Mouse (Mus musculus): Measurements from ENCODE around the gene Dnajc2. TPM values are rescaled to one million over a fixed set of nuclear protein-coding genes. Genes with fewer than 3 reads are reported as not detected.

Gene Dnajc2
- polyA plus RNA-seq, 1 experiment from 2014 or later, result 103 TPM

GRCm38 (mm10) chr5:21769841-21770240 is 15.2 kb downstream of the Dnajc2 start:
- no peak for ATAC-seq (ENCODE audit: low FRiP score)
- Histone ChIP-seq H3K9me3 (ENCODE audit: control insufficient read depth, low read length) (no peaks in the 10 kb centered on the region), H3K4me1 (ENCODE audit: control insufficient read depth, insufficient read depth, low read length) (no peaks in the 10 kb centered on the region), H3K27ac (ENCODE audit: low read depth, low read length) (no peak overlapping the region), H3K36me3 (ENCODE audit: control insufficient read depth, insufficient read depth, low read length) (peaks cover 18% of the 10 kb centered on the region), H3K27me3 (ENCODE audit: control insufficient read depth, insufficient read depth, low read length) (no peaks in the 10 kb centered on the region), H3K4me3 (ENCODE audit: low read depth, low read length) (no peak overlapping the region), H3K4me2 (no peak overlapping the region), H3K9ac (ENCODE audit: low read length) (no peak overlapping the region)
- 91% methylated on average over 6 of the region's 6 CpGs for WGBS
- peak; percentile 49 for DNase-seq (ENCODE audit: low spot score, missing footprints)

DNA sequence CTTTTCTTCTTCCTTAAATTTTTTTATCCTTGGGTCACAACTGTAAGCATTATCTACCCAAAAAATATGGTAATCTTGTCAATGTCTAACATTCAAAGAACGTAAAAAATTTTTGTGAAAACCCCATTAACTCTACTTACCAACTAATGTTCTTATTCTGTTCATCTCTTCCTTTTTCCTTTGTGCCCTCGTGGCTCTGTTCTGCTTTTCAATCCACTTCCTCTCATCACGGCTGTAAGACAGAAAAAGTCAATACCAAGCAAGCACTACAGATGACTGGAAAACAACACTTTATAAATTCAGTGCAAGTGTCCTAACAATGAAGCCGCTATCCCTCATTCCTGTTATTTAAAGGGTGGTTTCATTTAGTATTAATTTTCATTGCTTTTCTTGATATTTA is 16.5 kb downstream of the Dnajc2 start:
- DNase-seq (ENCODE audit: low spot score, missing footprints) (peak; percentile 72), ATAC-seq (ENCODE audit: low FRiP score) (no peak)
- Histone ChIP-seq H3K36me3 (ENCODE audit: control insufficient read depth, insufficient read depth, low read length) (peaks cover 23% of the 10 kb centered on the region), H3K4me3 (ENCODE audit: low read depth, low read length) (no peak overlapping the region), H3K4me2 (no peak overlapping the region), H3K27ac (ENCODE audit: low read depth, low read length) (no peak overlapping the region), H3K9me3 (ENCODE audit: control insufficient read depth, low read length) (no peaks in the 10 kb centered on the region), H3K9ac (ENCODE audit: low read length) (no peak overlapping the region), H3K27me3 (ENCODE audit: control insufficient read depth, insufficient read depth, low read length) (no peaks in the 10 kb centered on the region), H3K4me1 (ENCODE audit: control insufficient read depth, insufficient read depth, low read length) (no peaks in the 10 kb centered on the region)
- WGBS, result 92% methylated on average over 4 of the region's 4 CpGs

DNA sequence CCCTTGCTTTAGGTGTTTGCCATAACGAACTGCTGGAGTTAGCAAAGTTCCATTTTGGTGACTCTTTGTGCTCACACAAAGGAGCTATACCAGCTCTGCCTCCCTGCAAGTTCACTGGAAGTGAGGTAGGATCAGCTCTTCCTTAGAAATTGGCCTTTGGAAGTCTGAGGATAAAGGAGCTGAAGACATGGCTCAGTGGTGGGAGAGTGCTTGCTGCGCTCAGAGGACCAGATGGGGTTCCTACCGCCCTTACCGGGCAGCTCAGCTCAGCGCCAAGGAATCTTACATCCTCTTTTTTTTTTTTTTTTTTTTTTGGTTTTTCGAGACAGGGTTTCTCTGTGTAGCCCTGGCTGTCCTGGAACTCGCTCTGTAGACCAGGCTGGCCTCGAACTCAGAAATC is 39.1 kb downstream of the Dnajc2 start:
- Histone ChIP-seq H3K27ac (ENCODE audit: low read depth, low read length) (no peak overlapping the region), H3K27me3 (ENCODE audit: control insufficient read depth, insufficient read depth, low read length) (no peaks in the 10 kb centered on the region), H3K9me3 (ENCODE audit: control insufficient read depth, low read length) (no peaks in the 10 kb centered on the region), H3K9ac (ENCODE audit: low read length) (no peak overlapping the region), H3K36me3 (ENCODE audit: control insufficient read depth, insufficient read depth, low read length) (peaks cover 36% of the 10 kb centered on the region), H3K4me1 (ENCODE audit: control insufficient read depth, insufficient read depth, low read length) (no peaks in the 10 kb centered on the region), H3K4me3 (ENCODE audit: low read depth, low read length) (no peak overlapping the region), H3K4me2 (no peak overlapping the region)
- DNase-seq (ENCODE audit: low spot score, missing footprints) (peak; percentile 69), ATAC-seq (ENCODE audit: low FRiP score) (no peak)
- WGBS, result 89% methylated on average over 7 of the region's 8 CpGs

- peaks cover 42% of the 10 kb centered on the region for H3K36me3 ChIP-seq (ENCODE audit: control insufficient read depth, insufficient read depth, low read length)
- H3K27me3 ChIP-seq (ENCODE audit: control insufficient read depth, insufficient read depth, low read length), result no peaks in the 10 kb centered on the region
- no peak for ATAC-seq (ENCODE audit: low FRiP score)
These were observed 40.4 kb downstream of the Dnajc2 start for GRCm38 (mm10) chr5:21744651-21745050.

GRCm38 (mm10) chr5:21743606-21744005 is 41.4 kb downstream of the Dnajc2 start:
- Histone ChIP-seq H3K4me1 (ENCODE audit: control insufficient read depth, insufficient read depth, low read length) (no peaks in the 10 kb centered on the region), H3K9ac (ENCODE audit: low read length) (no peak overlapping the region), H3K27ac (ENCODE audit: low read depth, low read length) (no peak overlapping the region), H3K27me3 (ENCODE audit: control insufficient read depth, insufficient read depth, low read length) (no peaks in the 10 kb centered on the region), H3K4me3 (ENCODE audit: low read depth, low read length) (no peak overlapping the region), H3K36me3 (ENCODE audit: control insufficient read depth, insufficient read depth, low read length) (peaks cover 35% of the 10 kb centered on the region), H3K9me3 (ENCODE audit: control insufficient read depth, low read length) (no peaks in the 10 kb centered on the region), H3K4me2 (no peak overlapping the region)
- no peak for ATAC-seq (ENCODE audit: low FRiP score)
- 93% methylated on average over 10 of the region's 10 CpGs for WGBS
- peak; percentile 81 for DNase-seq (ENCODE audit: low spot score, missing footprints)

More at GRCm38 (mm10) chr5:21744651-21745050, 40.4 kb downstream of the Dnajc2 start:
- Histone ChIP-seq H3K4me3 (ENCODE audit: low read depth, low read length) (no peak overlapping the region), H3K9ac (ENCODE audit: low read length) (no peak overlapping the region), H3K4me2 (no peak overlapping the region), H3K9me3 (ENCODE audit: control insufficient read depth, low read length) (no peaks in the 10 kb centered on the region), H3K4me1 (ENCODE audit: control insufficient read depth, insufficient read depth, low read length) (no peaks in the 10 kb centered on the region), H3K27ac (ENCODE audit: low read depth, low read length) (no peak overlapping the region)
- peak; percentile 56 for DNase-seq (ENCODE audit: low spot score, missing footprints)

- WGBS, result 95% methylated on average over 13 of the region's 13 CpGs
- no peak overlapping the region for H3K4me3 ChIP-seq (ENCODE audit: low read depth, low read length)
- ATAC-seq (ENCODE audit: low FRiP score), result no peak
- H3K9me3 ChIP-seq (ENCODE audit: control insufficient read depth, low read length), result no peaks in the 10 kb centered on the region
- peak; percentile 60 for DNase-seq (ENCODE audit: low spot score, missing footprints)
- no peak overlapping the region for H3K4me2 ChIP-seq
- peaks cover 20% of the 10 kb centered on the region for H3K36me3 ChIP-seq (ENCODE audit: control insufficient read depth, insufficient read depth, low read length)
- H3K9ac ChIP-seq (ENCODE audit: low read length), result no peak overlapping the region
- no peaks in the 10 kb centered on the region for H3K27me3 ChIP-seq (ENCODE audit: control insufficient read depth, insufficient read depth, low read length)
- no peak overlapping the region for H3K27ac ChIP-seq (ENCODE audit: low read depth, low read length)
- peaks cover 7% of the 10 kb centered on the region for H3K4me1 ChIP-seq (ENCODE audit: control insufficient read depth, insufficient read depth, low read length)
These were observed 45.2 kb downstream of the Dnajc2 start for GRCm38 (mm10) chr5:21739881-21740280.

- peaks cover 16% of the 10 kb centered on the region for H3K36me3 ChIP-seq (ENCODE audit: control insufficient read depth, insufficient read depth, low read length)
- peaks cover 12% of the 10 kb centered on the region for H3K4me1 ChIP-seq (ENCODE audit: control insufficient read depth, insufficient read depth, low read length)
- no peak overlapping the region for H3K4me2 ChIP-seq
- DNase-seq (ENCODE audit: low spot score, missing footprints), result no peak
- no peak for ATAC-seq (ENCODE audit: low FRiP score)
- H3K27ac ChIP-seq (ENCODE audit: low read depth, low read length), result no peak overlapping the region
- no peaks in the 10 kb centered on the region for H3K27me3 ChIP-seq (ENCODE audit: control insufficient read depth, insufficient read depth, low read length)
- H3K4me3 ChIP-seq (ENCODE audit: low read depth, low read length), result no peak overlapping the region
- no peaks in the 10 kb centered on the region for H3K9me3 ChIP-seq (ENCODE audit: control insufficient read depth, low read length)
- 93% methylated on average over 11 of the region's 11 CpGs for WGBS
- no peak overlapping the region for H3K9ac ChIP-seq (ENCODE audit: low read length)
These were observed 45.9 kb downstream of the Dnajc2 start for GRCm38 (mm10) chr5:21739120-21739519.

DNA sequence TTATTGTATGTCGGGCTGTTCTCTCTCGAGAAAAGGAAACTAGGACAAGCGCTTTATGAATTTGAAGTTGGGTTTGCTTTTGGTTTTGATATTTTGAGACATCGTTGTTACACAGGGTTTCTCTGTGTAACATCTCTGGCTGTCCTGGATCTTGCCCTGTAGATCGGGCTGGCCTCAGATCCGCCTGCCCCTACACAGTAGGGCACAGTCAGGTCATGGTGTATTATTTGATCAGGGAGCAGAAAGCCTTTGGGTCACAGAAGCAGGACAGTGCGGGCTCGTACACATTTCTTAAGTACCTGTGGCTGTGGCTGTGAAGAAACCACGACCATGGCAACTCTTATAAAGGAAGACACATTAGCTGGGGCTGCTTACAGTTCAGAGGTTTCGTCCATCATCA is 47.4 kb downstream of the Dnajc2 start:
- no peak for DNase-seq (ENCODE audit: low spot score, missing footprints)
- WGBS, result 33% methylated on average over 10 of the region's 10 CpGs
- no peak for ATAC-seq (ENCODE audit: low FRiP score)

GRCm38 (mm10) chr5:21736956-21737585 is 48.0 kb downstream of the Dnajc2 start, which contains the start of gene Pmpcb:
Gene Pmpcb, plus strand, starts transcription at chr5:21737141.
- Histone ChIP-seq H3K4me2 (peak within 1 kb of the TSS; percentile 73), H3K27ac (ENCODE audit: low read depth, low read length) (no peak within 1 kb of the TSS), H3K4me3 (ENCODE audit: low read depth, low read length) (peak within 1 kb of the TSS; percentile 70), H3K4me1 (ENCODE audit: control insufficient read depth, insufficient read depth, low read length) (peaks cover 28% of the 10 kb centered on the region), H3K27me3 (ENCODE audit: control insufficient read depth, insufficient read depth, low read length) (no peaks in the 10 kb centered on the region), H3K36me3 (ENCODE audit: control insufficient read depth, insufficient read depth, low read length) (peaks cover 13% of the 10 kb centered on the region), H3K9ac (ENCODE audit: low read length) (peak within 1 kb of the TSS; percentile 80), H3K9me3 (ENCODE audit: control insufficient read depth, low read length) (no peaks in the 10 kb centered on the region)
- peak; percentile 99 for DNase-seq (ENCODE audit: low spot score, missing footprints)
- peak; percentile 66 for ATAC-seq (ENCODE audit: low FRiP score)
- WGBS, result under 1% methylated on average over 41 of the region's 42 CpGs

More for the DNA sequence above, 47.4 kb downstream of the Dnajc2 start:
- peaks cover 22% of the 10 kb centered on the region for H3K4me1 ChIP-seq (ENCODE audit: control insufficient read depth, insufficient read depth, low read length)
- H3K9ac ChIP-seq (ENCODE audit: low read length), result peak overlapping the region; percentile 80
- H3K4me2 ChIP-seq, result peak overlapping the region; percentile 73
- no peaks in the 10 kb centered on the region for H3K27me3 ChIP-seq (ENCODE audit: control insufficient read depth, insufficient read depth, low read length)
- peaks cover 14% of the 10 kb centered on the region for H3K36me3 ChIP-seq (ENCODE audit: control insufficient read depth, insufficient read depth, low read length)
- H3K4me3 ChIP-seq (ENCODE audit: low read depth, low read length), result peak overlapping the region; percentile 70
- no peaks in the 10 kb centered on the region for H3K9me3 ChIP-seq (ENCODE audit: control insufficient read depth, low read length)
- no peak overlapping the region for H3K27ac ChIP-seq (ENCODE audit: low read depth, low read length)
